Mouse (Mus musculus) lung, postnatal 0 days (tissue): ENCODE measurements around the gene 1810024B03Rik.

ENCODE experiments used
- CTCF ChIP-seq: IDR thresholded peaks from 2 replicates; pipeline ENCODE4 v1.5.1; 2016; ENCODE audit warnings: antibody characterized with exemption, mild to moderate bottlenecking
- EP300 ChIP-seq: IDR thresholded peaks from 2 replicates; pipeline ENCODE4 v1.6.1; 2016; ENCODE audit warnings: antibody characterized with exemption, mild to moderate bottlenecking, control low read depth

GRCm38 (mm10) chr2:127189574-127189973 lies 18.5 kb downstream of the 1810024B03Rik start:
- TF ChIP-seq EP300: no peak
- no peak for TF ChIP-seq CTCF
